Mouse (Mus musculus): ENCODE data around the gene Ccdc90b. TPM values are rescaled to one million over a fixed set of nuclear protein-coding genes. Genes with fewer than 3 reads are reported as not detected.
A peak's percentile ranks its signal among the peaks of the same experiment; 100 is the strongest.

The Ccdc90b gene
- polyA plus RNA-seq (2012; rRNA removed) = 8.3 and 11.8 TPM in 2 replicates

DNA sequence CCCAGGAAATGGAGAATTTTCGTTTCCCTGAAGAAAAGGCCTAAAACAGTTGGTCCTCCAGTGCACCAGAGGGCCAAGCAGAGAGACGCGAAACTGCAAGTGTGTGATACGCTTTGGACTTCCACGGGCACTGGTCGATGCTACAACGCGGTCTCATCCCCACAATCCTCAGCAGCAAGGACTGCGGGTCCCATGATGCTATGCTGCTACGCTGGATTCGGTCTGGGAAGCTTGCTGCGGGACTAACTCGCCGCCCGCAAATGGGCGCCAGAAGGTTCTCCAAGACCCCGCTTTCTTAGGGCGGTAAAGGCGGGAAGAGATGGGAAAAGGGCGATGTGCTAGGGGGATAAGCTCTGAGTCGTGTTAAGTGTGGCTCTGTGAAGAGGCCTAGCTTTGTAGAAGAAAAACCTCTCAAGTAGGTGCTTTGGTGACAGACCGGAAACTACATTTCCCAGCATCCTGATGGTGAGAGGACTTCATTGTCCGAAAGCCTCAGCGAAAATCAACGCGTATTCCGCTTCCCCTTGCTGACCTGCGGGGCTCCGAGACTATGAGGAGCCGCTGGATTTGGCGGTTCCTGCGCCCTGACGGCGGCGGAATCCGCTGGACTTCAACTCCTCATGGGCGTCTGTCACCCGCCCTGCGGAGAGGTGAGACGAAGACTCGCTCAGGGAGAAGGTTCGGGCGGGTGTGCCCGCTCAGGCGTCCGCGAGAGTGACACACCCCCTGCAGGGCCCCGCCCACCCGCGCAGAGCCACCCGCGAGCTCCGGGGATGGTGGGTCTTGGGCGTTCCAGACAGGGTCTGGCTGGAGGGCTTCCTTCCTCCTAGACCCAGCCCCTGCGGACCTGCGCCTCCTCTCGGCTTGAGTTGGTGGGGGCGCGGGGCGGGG, at the start of gene Ccdc90b:
Gene Ccdc90b, plus strand, starts transcription at position 164 of the 891 bp plus-strand sequence.
- TF ChIP-seq CTCF (conservative IDR thresholded peaks at IDR 0.05; ENCODE audit: insufficient read depth, insufficient read length, low read depth, low read length) (peak; percentile 75), POLR2A (IDR thresholded peaks at IDR 0.05; ENCODE audit: low read depth, low read length) (peak; percentile 77)
- peak within 1 kb of the TSS; percentile 98 for H3K27ac ChIP-seq (ENCODE audit: insufficient read depth, low read depth, low read length)
- no peaks in the 10 kb centered on the region for H3K27me3 ChIP-seq (replicated peaks; ENCODE audit: control insufficient read depth, insufficient read depth, low read length)
- H3K4me1 ChIP-seq (ENCODE audit: control insufficient read depth, insufficient read depth, low read length) = no peaks in the 10 kb centered on the region; the same call in 1 of the 2 replicates
- H3K36me3 ChIP-seq (ENCODE audit: control insufficient read depth, insufficient read depth, low read length) = no peaks in the 10 kb centered on the region
- DNase-seq = peak; percentile 96
- WGBS = under 1% methylated on average over 60 of the region's 60 CpGs
- peak within 1 kb of the TSS; percentile 87 for H3K4me3 ChIP-seq (ENCODE audit: insufficient read depth, low read depth, low read length)

- Histone ChIP-seq H3K4me1 (ENCODE audit: control insufficient read depth, insufficient read depth, low read length) (no peaks in the 10 kb centered on the region), H3K36me3 (ENCODE audit: control insufficient read depth, insufficient read depth, low read length) (no peaks in the 10 kb centered on the region), H3K27ac (ENCODE audit: insufficient read depth, low read depth, low read length) (no peak overlapping the region), H3K27me3 (replicated peaks; ENCODE audit: control insufficient read depth, insufficient read depth, low read length) (no peaks in the 10 kb centered on the region), H3K4me3 (ENCODE audit: insufficient read depth, low read depth, low read length) (no peak overlapping the region)
- TF ChIP-seq POLR2A (IDR thresholded peaks at IDR 0.05; ENCODE audit: low read depth, low read length) = no peak
- no peak for TF ChIP-seq CTCF (conservative IDR thresholded peaks at IDR 0.05; ENCODE audit: insufficient read depth, insufficient read length, low read depth, low read length)
- 61% methylated on average over 3 of the region's 3 CpGs for WGBS
- DNase-seq = no peak
Measured at GRCm38 (mm10) chr7:92520397-92520796, 40.6 kb upstream of the Ccdc90b start.

DNA sequence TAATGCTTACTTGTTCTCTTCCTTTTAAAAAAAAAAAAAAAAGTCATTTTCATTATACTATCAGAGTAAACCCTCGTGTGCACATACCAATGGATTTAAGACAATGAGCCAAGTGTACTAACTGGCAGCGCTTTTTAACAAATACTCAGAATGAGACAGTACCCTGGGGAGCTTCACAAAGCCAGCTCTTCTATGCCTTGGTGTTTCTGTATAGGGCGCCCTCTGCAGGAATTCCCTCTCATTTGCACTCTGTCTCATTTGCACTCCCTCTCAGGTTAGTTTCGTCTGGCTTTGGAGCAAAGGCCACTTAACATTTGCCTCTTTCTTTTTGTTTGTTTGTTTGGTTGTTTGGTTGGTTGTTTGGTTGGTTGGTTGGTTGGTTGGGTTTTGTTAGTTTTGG, 40.1 kb upstream of the Ccdc90b start:
- no peak overlapping the region for H3K4me3 ChIP-seq (ENCODE audit: insufficient read depth, low read depth, low read length)
- TF ChIP-seq POLR2A (IDR thresholded peaks at IDR 0.05; ENCODE audit: low read depth, low read length) (no peak), CTCF (conservative IDR thresholded peaks at IDR 0.05; ENCODE audit: insufficient read depth, insufficient read length, low read depth, low read length) (0 out of 2 replicates have a peak, but pooled peaks have one; percentile 16)
- no peak overlapping the region for H3K27ac ChIP-seq (ENCODE audit: insufficient read depth, low read depth, low read length)
- no peaks in the 10 kb centered on the region for H3K27me3 ChIP-seq (replicated peaks; ENCODE audit: control insufficient read depth, insufficient read depth, low read length)
- H3K4me1 ChIP-seq (ENCODE audit: control insufficient read depth, insufficient read depth, low read length) = no peaks in the 10 kb centered on the region
- no peaks in the 10 kb centered on the region for H3K36me3 ChIP-seq (ENCODE audit: control insufficient read depth, insufficient read depth, low read length)
- DNase-seq = peak; percentile 6
- 46% methylated on average over 4 of the region's 4 CpGs for WGBS

DNA sequence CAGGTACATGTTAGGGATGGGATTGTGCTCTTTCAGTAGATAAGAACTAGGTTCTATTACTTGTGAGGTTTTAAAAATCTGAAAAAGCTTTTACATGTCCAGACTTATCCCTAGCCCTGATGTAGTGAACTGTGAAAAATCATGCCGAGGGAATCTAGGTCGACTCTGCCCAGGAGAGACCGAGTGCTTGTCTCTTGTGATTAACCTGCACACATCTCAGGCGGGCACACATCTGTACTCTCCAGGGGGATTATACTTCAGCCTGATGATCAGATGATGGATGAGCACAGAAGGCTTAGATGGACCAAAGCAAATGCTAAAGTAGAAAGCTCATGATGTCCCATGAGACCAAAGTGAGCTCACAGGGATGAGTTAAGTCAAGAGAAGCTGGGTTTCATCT, 31.7 kb upstream of the Ccdc90b start:
- Histone ChIP-seq H3K4me3 (ENCODE audit: insufficient read depth, low read depth, low read length) (no peak overlapping the region), H3K36me3 (ENCODE audit: control insufficient read depth, insufficient read depth, low read length) (no peaks in the 10 kb centered on the region), H3K4me1 (ENCODE audit: control insufficient read depth, insufficient read depth, low read length) (no peaks in the 10 kb centered on the region), H3K27me3 (replicated peaks; ENCODE audit: control insufficient read depth, insufficient read depth, low read length) (no peaks in the 10 kb centered on the region), H3K27ac (ENCODE audit: insufficient read depth, low read depth, low read length) (no peak overlapping the region)
- no peak for TF ChIP-seq POLR2A (IDR thresholded peaks at IDR 0.05; ENCODE audit: low read depth, low read length)
- TF ChIP-seq CTCF (conservative IDR thresholded peaks at IDR 0.05; ENCODE audit: insufficient read depth, insufficient read length, low read depth, low read length) = no peak
- no peak for DNase-seq
- 89% methylated on average over 4 of the region's 4 CpGs for WGBS

GRCm38 (mm10) chr7:92532351-92533036, 28.5 kb upstream of the Ccdc90b start:
- 60% methylated on average over 6 of the region's 6 CpGs for WGBS
- TF ChIP-seq CTCF (conservative IDR thresholded peaks at IDR 0.05; ENCODE audit: insufficient read depth, insufficient read length, low read depth, low read length) = no peak
- TF ChIP-seq POLR2A (IDR thresholded peaks at IDR 0.05; ENCODE audit: low read depth, low read length) = no peak
- H3K4me3 ChIP-seq (ENCODE audit: insufficient read depth, low read depth, low read length) = no peak overlapping the region
- H3K27ac ChIP-seq (ENCODE audit: insufficient read depth, low read depth, low read length) = no peak overlapping the region
- no peaks in the 10 kb centered on the region for H3K27me3 ChIP-seq (replicated peaks; ENCODE audit: control insufficient read depth, insufficient read depth, low read length)
- no peaks in the 10 kb centered on the region for H3K36me3 ChIP-seq (ENCODE audit: control insufficient read depth, insufficient read depth, low read length)
- no peak for DNase-seq
- H3K4me1 ChIP-seq (ENCODE audit: control insufficient read depth, insufficient read depth, low read length) = no peaks in the 10 kb centered on the region

GRCm38 (mm10) chr7:92546763-92547162, 14.2 kb upstream of the Ccdc90b start:
- Histone ChIP-seq H3K27ac (ENCODE audit: insufficient read depth, low read depth, low read length) (no peak overlapping the region), H3K4me3 (ENCODE audit: insufficient read depth, low read depth, low read length) (no peak overlapping the region), H3K27me3 (replicated peaks; ENCODE audit: control insufficient read depth, insufficient read depth, low read length) (no peaks in the 10 kb centered on the region), H3K36me3 (ENCODE audit: control insufficient read depth, insufficient read depth, low read length) (no peaks in the 10 kb centered on the region), H3K4me1 (ENCODE audit: control insufficient read depth, insufficient read depth, low read length) (no peaks in the 10 kb centered on the region)
- 74% methylated on average over 2 of the region's 2 CpGs for WGBS
- no peak for DNase-seq
- TF ChIP-seq POLR2A (IDR thresholded peaks at IDR 0.05; ENCODE audit: low read depth, low read length) = no peak
- no peak for TF ChIP-seq CTCF (conservative IDR thresholded peaks at IDR 0.05; ENCODE audit: insufficient read depth, insufficient read length, low read depth, low read length)

All from kidney, adult 2 months (tissue).